Mouse (Mus musculus): Measurements from ENCODE around the gene Olfr474. TPM values are rescaled to one million over a fixed set of nuclear protein-coding genes. Genes with fewer than 3 reads are reported as not detected.
"Not testable (repeated sequence)": the region's sequence is repeated elsewhere in the genome, so short reads cannot be mapped to it uniquely, and the experiment has no call there.

The Olfr474 gene
- not detected in 2 replicates for polyA plus RNA-seq (2015; fragmentation: Nextera tagmentation; extraction: Ambion mirVana)

DNA sequence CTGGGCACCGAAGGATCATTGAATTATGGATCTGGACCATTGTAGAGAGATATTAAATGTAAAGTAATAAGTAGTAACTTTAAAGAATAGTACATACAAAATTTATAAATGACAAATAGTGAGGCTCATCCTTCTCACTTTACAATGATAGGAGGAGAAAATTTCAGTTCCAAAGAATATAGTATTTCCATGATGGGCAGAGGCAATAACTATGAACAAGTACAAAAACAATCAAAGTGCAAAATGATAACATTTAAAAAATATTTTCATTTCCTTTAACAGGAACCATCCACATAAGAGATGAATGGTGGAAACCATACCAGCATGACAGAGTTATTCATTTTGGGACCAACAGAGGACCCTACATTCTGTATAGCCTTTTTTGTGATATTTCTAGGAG is at the start of gene Olfr474:
Gene Olfr474, plus strand, starts transcription at position 301 of the 400 bp plus-strand sequence.
- no peak for ATAC-seq (ENCODE audit: low FRiP score)
- Histone ChIP-seq H3K27ac (no peak within 1 kb of the TSS), H3K4me2 (no peak within 1 kb of the TSS), H3K9me3 (no peaks in the 10 kb centered on the region), H3K9ac (no peak within 1 kb of the TSS), H3K27me3 (no peaks in the 10 kb centered on the region), H3K4me3 (no peak within 1 kb of the TSS), H3K36me3 (no peaks in the 10 kb centered on the region), H3K4me1 (replicated peaks) (no peaks in the 10 kb centered on the region)
- 92% methylated on average over 1 of the region's 1 CpGs for WGBS

DNA sequence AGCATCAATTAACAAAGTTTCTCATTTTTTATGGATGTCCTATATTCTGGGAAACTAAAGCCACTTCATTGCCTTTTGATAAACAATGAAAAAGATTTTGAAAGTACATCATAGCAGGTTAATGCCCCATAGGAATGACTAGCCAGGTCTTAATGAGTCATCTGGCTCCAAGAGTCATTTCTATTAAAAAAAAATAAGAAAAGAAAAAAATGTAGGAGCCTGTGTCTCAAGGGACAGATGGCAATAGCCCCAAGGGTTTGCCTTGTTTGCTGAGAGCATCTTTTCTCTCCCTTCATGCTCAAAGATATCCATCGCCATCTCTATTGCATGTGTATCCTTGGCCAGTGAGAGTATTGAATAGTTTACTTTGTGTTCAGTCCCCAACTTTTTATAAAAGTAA is 24.3 kb upstream of the Olfr474 start, which contains the start of gene Olfr473:
Gene Olfr473, plus strand, starts transcription at position 301 of the 400 bp plus-strand sequence.
- no peak within 1 kb of the TSS for H3K4me3 ChIP-seq
- H3K4me1 ChIP-seq (replicated peaks): no peaks in the 10 kb centered on the region
- no peaks in the 10 kb centered on the region for H3K36me3 ChIP-seq
- no peaks in the 10 kb centered on the region for H3K27me3 ChIP-seq
- no peak within 1 kb of the TSS for H3K27ac ChIP-seq
- 96% methylated on average over 1 of the region's 1 CpGs for WGBS
- no peak within 1 kb of the TSS for H3K9ac ChIP-seq
- ATAC-seq (ENCODE audit: low FRiP score): no peak
- H3K4me2 ChIP-seq: no peak within 1 kb of the TSS
- no peaks in the 10 kb centered on the region for H3K9me3 ChIP-seq

DNA sequence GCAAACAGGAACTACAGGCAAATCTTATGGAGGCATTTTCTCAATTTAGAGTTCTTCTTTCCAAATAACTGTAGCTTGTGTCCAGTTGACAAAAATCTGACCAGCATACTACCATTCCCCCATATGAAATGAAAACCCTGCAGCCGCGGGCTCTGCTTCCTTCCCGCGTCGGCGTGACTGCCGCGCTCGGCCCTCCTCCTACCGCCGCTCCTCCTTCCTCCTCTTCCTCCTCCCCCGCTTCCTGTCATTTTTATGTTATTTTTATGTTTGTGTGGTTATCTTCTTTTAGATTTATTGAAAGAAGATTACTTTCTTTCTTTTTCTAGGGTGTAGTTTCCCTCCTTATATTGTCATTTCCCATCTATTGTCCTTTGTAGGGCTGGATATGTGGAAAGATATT is 1.9 kb upstream of the Olfr474 start:
- H3K27ac ChIP-seq; H3K9me3 ChIP-seq; H3K4me1 ChIP-seq (replicated peaks); H3K36me3 ChIP-seq; H3K9ac ChIP-seq; ATAC-seq (ENCODE audit: low FRiP score); H3K4me2 ChIP-seq; H3K27me3 ChIP-seq; H3K4me3 ChIP-seq: not testable (repeated sequence)
- WGBS: 97% methylated on average over 12 of the region's 12 CpGs

DNA sequence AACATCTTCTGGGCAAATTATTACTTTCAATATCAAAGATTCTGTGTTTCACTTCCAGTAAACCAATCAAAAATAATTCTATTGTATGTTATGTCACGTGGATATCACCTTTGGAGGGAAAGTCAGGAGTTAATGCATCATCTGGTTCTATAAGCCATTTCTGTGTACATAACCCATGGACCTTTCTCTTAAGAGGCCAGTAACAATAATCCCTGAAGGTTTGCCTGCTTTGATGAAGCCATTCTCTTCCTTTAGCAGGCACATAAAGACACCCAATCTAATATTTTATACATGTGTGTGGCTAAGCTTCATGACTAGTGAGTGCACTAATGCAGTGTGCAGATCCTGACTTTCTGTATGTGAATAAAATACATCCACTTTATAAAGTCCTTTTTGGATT is 10.1 kb downstream of the Olfr474 start, which contains the start of gene Olfr476:
Gene Olfr476, plus strand, starts transcription at position 301 of the 400 bp plus-strand sequence.
- Histone ChIP-seq H3K4me2 (no peak within 1 kb of the TSS), H3K27ac (no peak within 1 kb of the TSS), H3K27me3 (no peaks in the 10 kb centered on the region), H3K36me3 (no peaks in the 10 kb centered on the region), H3K4me3 (no peak within 1 kb of the TSS), H3K9ac (no peak within 1 kb of the TSS), H3K9me3 (no peaks in the 10 kb centered on the region), H3K4me1 (replicated peaks) (no peaks in the 10 kb centered on the region)
- ATAC-seq (ENCODE audit: low FRiP score): no peak
- 65% methylated on average over 1 of the region's 1 CpGs for WGBS

DNA sequence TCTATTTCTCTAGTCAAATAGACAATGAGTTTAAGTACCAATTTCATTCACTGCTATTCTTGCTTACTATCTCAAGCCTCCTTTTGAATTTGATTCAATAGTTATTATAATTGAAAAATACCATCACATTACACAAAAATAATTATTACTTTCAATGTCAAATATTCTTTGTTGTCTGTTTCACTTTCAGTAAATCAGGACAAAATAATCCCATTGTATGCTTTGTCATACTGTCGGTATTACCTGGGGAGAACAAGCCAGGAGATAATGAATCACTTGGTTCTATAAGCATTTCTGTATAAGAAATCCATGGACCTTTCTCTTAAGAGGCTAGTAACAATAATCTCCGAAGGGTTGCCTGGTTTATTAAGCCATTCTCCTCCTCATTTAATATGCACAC is 31.9 kb downstream of the Olfr474 start, which contains the start of gene Olfr477:
Gene Olfr477, plus strand, starts transcription at position 301 of the 400 bp plus-strand sequence.
- H3K9me3 ChIP-seq: no peaks in the 10 kb centered on the region
- H3K9ac ChIP-seq: no peak within 1 kb of the TSS
- no peak for ATAC-seq (ENCODE audit: low FRiP score)
- no peaks in the 10 kb centered on the region for H3K4me1 ChIP-seq (replicated peaks)
- no peak within 1 kb of the TSS for H3K27ac ChIP-seq
- no peak within 1 kb of the TSS for H3K4me2 ChIP-seq
- 80% methylated on average over 2 of the region's 2 CpGs for WGBS
- no peak within 1 kb of the TSS for H3K4me3 ChIP-seq
- no peaks in the 10 kb centered on the region for H3K36me3 ChIP-seq
- H3K27me3 ChIP-seq: no peaks in the 10 kb centered on the region

Other genes with a start within 250 kb of the Olfr474 start
- gene Cyb5r2, start 196.6 kb upstream of the Olfr474 start, polyA plus RNA-seq (2015; fragmentation: Nextera tagmentation; extraction: Ambion mirVana): 0.14 TPM in 1 of 2 replicates, not detected in the other
- gene Ovch2, start 153.4 kb upstream of the Olfr474 start, polyA plus RNA-seq (2015; fragmentation: Nextera tagmentation; extraction: Ambion mirVana): not detected in 2 replicates
- not detected in 2 replicates for gene Olfr467, start 142.4 kb upstream of the Olfr474 start, polyA plus RNA-seq (2015; fragmentation: Nextera tagmentation; extraction: Ambion mirVana)
- gene Olfr469, start 129.1 kb upstream of the Olfr474 start, polyA plus RNA-seq (2015; fragmentation: Nextera tagmentation; extraction: Ambion mirVana): not detected in 2 replicates
- not detected in 2 replicates for gene Olfr470, start 107.2 kb upstream of the Olfr474 start, polyA plus RNA-seq (2015; fragmentation: Nextera tagmentation; extraction: Ambion mirVana)
- gene Olfr472, start 56.7 kb upstream of the Olfr474 start, polyA plus RNA-seq (2015; fragmentation: Nextera tagmentation; extraction: Ambion mirVana): not detected in 2 replicates
- not detected in 2 replicates for gene Olfr473, start 24.2 kb upstream of the Olfr474 start, polyA plus RNA-seq (2015; fragmentation: Nextera tagmentation; extraction: Ambion mirVana)
- gene Olfr476, start 10.2 kb downstream of the Olfr474 start, polyA plus RNA-seq (2015; fragmentation: Nextera tagmentation; extraction: Ambion mirVana): not detected in 2 replicates
- gene Olfr477, start 32.0 kb downstream of the Olfr474 start, polyA plus RNA-seq (2015; fragmentation: Nextera tagmentation; extraction: Ambion mirVana): not detected in 2 replicates
- not detected in 2 replicates for gene Olfr478, start 79.3 kb downstream of the Olfr474 start, polyA plus RNA-seq (2015; fragmentation: Nextera tagmentation; extraction: Ambion mirVana)
- not detected in 2 replicates for gene Olfr479, start 96.0 kb downstream of the Olfr474 start, polyA plus RNA-seq (2015; fragmentation: Nextera tagmentation; extraction: Ambion mirVana)
- not detected in 2 replicates for gene Olfr480, start 112.7 kb downstream of the Olfr474 start, polyA plus RNA-seq (2015; fragmentation: Nextera tagmentation; extraction: Ambion mirVana)
- not detected in 2 replicates for gene Olfr481, start 125.2 kb downstream of the Olfr474 start, polyA plus RNA-seq (2015; fragmentation: Nextera tagmentation; extraction: Ambion mirVana)
- not detected in 2 replicates for gene Olfr482, start 142.9 kb downstream of the Olfr474 start, polyA plus RNA-seq (2015; fragmentation: Nextera tagmentation; extraction: Ambion mirVana)
- not detected in 2 replicates for gene Olfr483, start 146.2 kb downstream of the Olfr474 start, polyA plus RNA-seq (2015; fragmentation: Nextera tagmentation; extraction: Ambion mirVana)
- gene Olfr484, start 172.8 kb downstream of the Olfr474 start, polyA plus RNA-seq (2015; fragmentation: Nextera tagmentation; extraction: Ambion mirVana): not detected in 2 replicates
- gene Olfr485, start 205.2 kb downstream of the Olfr474 start, polyA plus RNA-seq (2015; fragmentation: Nextera tagmentation; extraction: Ambion mirVana): not detected in 2 replicates
- gene Olfr486, start 218.1 kb downstream of the Olfr474 start, polyA plus RNA-seq (2015; fragmentation: Nextera tagmentation; extraction: Ambion mirVana): not detected in 2 replicates

Measured in hindbrain, embryonic 13.5 days (tissue).